Mouse (Mus musculus): ENCODE results near the gene Ywhab. TPM values are rescaled to one million over a fixed set of nuclear protein-coding genes. Genes with fewer than 3 reads are reported as not detected.

Ywhab gene
- polyA plus RNA-seq, 1 experiment from 2014 or later: 340 TPM

- WGBS: 83% methylated on average over 5 of the region's 5 CpGs
- Histone ChIP-seq H3K9me3 (no peaks in the 10 kb centered on the region), H3K27me3 (no peaks in the 10 kb centered on the region), H3K36me3 (peaks cover 40% of the 10 kb centered on the region), H3K9ac (no peak overlapping the region), H3K4me2 (replicated peaks) (no peak overlapping the region), H3K4me1 (peaks cover 13% of the 10 kb centered on the region), H3K27ac (no peak overlapping the region), H3K4me3 (no peak overlapping the region)
- no peak for ATAC-seq (ENCODE audit: insufficient number of reproducible peaks, insufficient read depth, low FRiP score, low TSS enrichment)
Measured at GRCm38 (mm10) chr2:164010496-164010895, 15.7 kb downstream of the Ywhab start.

GRCm38 (mm10) chr2:164010944-164011343 is 16.2 kb downstream of the Ywhab start:
- Histone ChIP-seq H3K4me3 (no peak overlapping the region), H3K9ac (no peak overlapping the region), H3K27me3 (no peaks in the 10 kb centered on the region), H3K36me3 (peaks cover 44% of the 10 kb centered on the region), H3K4me1 (peaks cover 9% of the 10 kb centered on the region), H3K27ac (no peak overlapping the region), H3K4me2 (replicated peaks) (no peak overlapping the region), H3K9me3 (no peaks in the 10 kb centered on the region)
- ATAC-seq (ENCODE audit: insufficient number of reproducible peaks, insufficient read depth, low FRiP score, low TSS enrichment): no peak
- WGBS: 86% methylated on average over 3 of the region's 3 CpGs

GRCm38 (mm10) chr2:164015304-164015703 is 20.5 kb downstream of the Ywhab start:
- Histone ChIP-seq H3K27ac (no peak overlapping the region), H3K4me1 (no peaks in the 10 kb centered on the region), H3K9ac (no peak overlapping the region), H3K36me3 (peaks cover 81% of the 10 kb centered on the region), H3K27me3 (no peaks in the 10 kb centered on the region), H3K4me3 (no peak overlapping the region), H3K9me3 (no peaks in the 10 kb centered on the region), H3K4me2 (replicated peaks) (no peak overlapping the region)
- 92% methylated on average over 16 of the region's 16 CpGs for WGBS
- no peak for ATAC-seq (ENCODE audit: insufficient number of reproducible peaks, insufficient read depth, low FRiP score, low TSS enrichment)

- Histone ChIP-seq H3K27ac (no peak overlapping the region), H3K36me3 (peaks cover 57% of the 10 kb centered on the region), H3K4me2 (replicated peaks) (no peak overlapping the region), H3K4me3 (no peak overlapping the region), H3K9me3 (no peaks in the 10 kb centered on the region), H3K4me1 (no peaks in the 10 kb centered on the region), H3K9ac (no peak overlapping the region), H3K27me3 (no peaks in the 10 kb centered on the region)
- WGBS: 89% methylated on average over 3 of the region's 3 CpGs
- no peak for ATAC-seq (ENCODE audit: insufficient number of reproducible peaks, insufficient read depth, low FRiP score, low TSS enrichment)
Measured at GRCm38 (mm10) chr2:164018910-164019309, 24.1 kb downstream of the Ywhab start.

- 84% methylated on average over 4 of the region's 4 CpGs for WGBS
- Histone ChIP-seq H3K4me2 (replicated peaks) (no peak overlapping the region), H3K36me3 (peaks cover 46% of the 10 kb centered on the region)
Measured at GRCm38 (mm10) chr2:164019943-164020342, 25.2 kb downstream of the Ywhab start.

GRCm38 (mm10) chr2:164022104-164022503 is 27.3 kb downstream of the Ywhab start:
- ATAC-seq (ENCODE audit: insufficient number of reproducible peaks, insufficient read depth, low FRiP score, low TSS enrichment): no peak
- H3K9me3 ChIP-seq: no peaks in the 10 kb centered on the region
- H3K4me1 ChIP-seq: no peaks in the 10 kb centered on the region
- no peaks in the 10 kb centered on the region for H3K27me3 ChIP-seq
- no peak overlapping the region for H3K27ac ChIP-seq
- WGBS: 50% methylated on average over 2 of the region's 2 CpGs
- H3K4me2 ChIP-seq (replicated peaks): no peak overlapping the region
- H3K9ac ChIP-seq: no peak overlapping the region
- H3K4me3 ChIP-seq: no peak overlapping the region
- H3K36me3 ChIP-seq: peaks cover 26% of the 10 kb centered on the region

More at GRCm38 (mm10) chr2:164019943-164020342, 25.2 kb downstream of the Ywhab start:
- no peaks in the 10 kb centered on the region for H3K27me3 ChIP-seq
- ATAC-seq (ENCODE audit: insufficient number of reproducible peaks, insufficient read depth, low FRiP score, low TSS enrichment): no peak
- H3K27ac ChIP-seq: no peak overlapping the region
- no peak overlapping the region for H3K4me3 ChIP-seq
- no peaks in the 10 kb centered on the region for H3K4me1 ChIP-seq
- no peaks in the 10 kb centered on the region for H3K9me3 ChIP-seq
- no peak overlapping the region for H3K9ac ChIP-seq

GRCm38 (mm10) chr2:164025150-164025549 is 30.4 kb downstream of the Ywhab start, which contains the start of gene Pabpc1l:
Gene Pabpc1l (plus strand): TSS chr2:164025450.
- Histone ChIP-seq H3K4me2 (replicated peaks) (no peak within 1 kb of the TSS), H3K4me3 (no peak within 1 kb of the TSS), H3K27me3 (no peaks in the 10 kb centered on the region), H3K9ac (no peak within 1 kb of the TSS), H3K27ac (no peak within 1 kb of the TSS), H3K36me3 (no peaks in the 10 kb centered on the region), H3K9me3 (no peaks in the 10 kb centered on the region), H3K4me1 (no peaks in the 10 kb centered on the region)
- 80% methylated on average over 16 of the region's 16 CpGs for WGBS
- no peak for ATAC-seq (ENCODE audit: insufficient number of reproducible peaks, insufficient read depth, low FRiP score, low TSS enrichment)

- no peaks in the 10 kb centered on the region for H3K27me3 ChIP-seq
- H3K36me3 ChIP-seq: no peaks in the 10 kb centered on the region
- H3K4me2 ChIP-seq (replicated peaks): no peak overlapping the region
- no peak overlapping the region for H3K27ac ChIP-seq
- H3K4me3 ChIP-seq: no peak overlapping the region
- peaks cover 4% of the 10 kb centered on the region; the same call in 1 of the 2 replicates for H3K9me3 ChIP-seq
- ATAC-seq (ENCODE audit: insufficient number of reproducible peaks, insufficient read depth, low FRiP score, low TSS enrichment): no peak
- no peak overlapping the region for H3K9ac ChIP-seq
- no peaks in the 10 kb centered on the region for H3K4me1 ChIP-seq
- WGBS: 72% methylated on average over 10 of the region's 10 CpGs
Measured at GRCm38 (mm10) chr2:164031147-164031546, 36.4 kb downstream of the Ywhab start.

- no peaks in the 10 kb centered on the region for H3K27me3 ChIP-seq
- H3K36me3 ChIP-seq: no peaks in the 10 kb centered on the region
- peaks cover 4% of the 10 kb centered on the region; the same call in 1 of the 2 replicates for H3K9me3 ChIP-seq
- no peak overlapping the region for H3K9ac ChIP-seq
- no peak overlapping the region for H3K4me2 ChIP-seq (replicated peaks)
- H3K4me1 ChIP-seq: peaks cover 5% of the 10 kb centered on the region
- H3K27ac ChIP-seq: no peak overlapping the region
- no peak overlapping the region for H3K4me3 ChIP-seq
- WGBS: 96% methylated on average over 3 of the region's 3 CpGs
- ATAC-seq (ENCODE audit: insufficient number of reproducible peaks, insufficient read depth, low FRiP score, low TSS enrichment): no peak
Measured at GRCm38 (mm10) chr2:164032973-164033372, 38.2 kb downstream of the Ywhab start.

- H3K4me2 ChIP-seq (replicated peaks): no peak overlapping the region
- H3K27ac ChIP-seq: 0 out of 2 replicates have a peak overlapping the region, but pooled peaks have one; percentile 23
- no peak overlapping the region for H3K4me3 ChIP-seq
- H3K9ac ChIP-seq: no peak overlapping the region
- H3K4me1 ChIP-seq: peaks cover 5% of the 10 kb centered on the region
- 46% methylated on average over 10 of the region's 10 CpGs for WGBS
- peak; percentile 64 for ATAC-seq (ENCODE audit: insufficient number of reproducible peaks, insufficient read depth, low FRiP score, low TSS enrichment)
- peaks cover 4% of the 10 kb centered on the region; the same call in 1 of the 2 replicates for H3K9me3 ChIP-seq
- no peaks in the 10 kb centered on the region for H3K27me3 ChIP-seq
- no peaks in the 10 kb centered on the region for H3K36me3 ChIP-seq
Measured at GRCm38 (mm10) chr2:164036520-164037019, 41.8 kb downstream of the Ywhab start.

GRCm38 (mm10) chr2:164038407-164039028 is 43.8 kb downstream of the Ywhab start:
- Histone ChIP-seq H3K9me3 (no peaks in the 10 kb centered on the region), H3K4me3 (no peak overlapping the region), H3K27ac (no peak overlapping the region), H3K36me3 (no peaks in the 10 kb centered on the region), H3K4me2 (replicated peaks) (no peak overlapping the region), H3K27me3 (no peaks in the 10 kb centered on the region), H3K9ac (no peak overlapping the region), H3K4me1 (peaks cover 5% of the 10 kb centered on the region)
- 95% methylated on average over 1 of the region's 1 CpGs for WGBS
- ATAC-seq (ENCODE audit: insufficient number of reproducible peaks, insufficient read depth, low FRiP score, low TSS enrichment): 0 out of 2 replicates have a peak, but pooled peaks have one; percentile 30

GRCm38 (mm10) chr2:164040949-164041348 is 46.2 kb downstream of the Ywhab start:
- no peak overlapping the region for H3K27ac ChIP-seq
- no peak overlapping the region for H3K4me3 ChIP-seq
- H3K4me1 ChIP-seq: peaks cover 5% of the 10 kb centered on the region
- H3K9me3 ChIP-seq: no peaks in the 10 kb centered on the region
- WGBS: 91% methylated on average over 6 of the region's 6 CpGs
- no peak for ATAC-seq (ENCODE audit: insufficient number of reproducible peaks, insufficient read depth, low FRiP score, low TSS enrichment)
- no peaks in the 10 kb centered on the region for H3K36me3 ChIP-seq
- H3K4me2 ChIP-seq (replicated peaks): no peak overlapping the region
- H3K9ac ChIP-seq: no peak overlapping the region
- no peaks in the 10 kb centered on the region for H3K27me3 ChIP-seq
